Mouse (Mus musculus): ENCODE results near the gene Il1rl1. TPM values are rescaled to one million over a fixed set of nuclear protein-coding genes. Genes with fewer than 3 reads are reported as not detected.
A peak's percentile ranks its signal among the peaks of the same experiment; 100 is the strongest.

The Il1rl1 gene
- polyA plus RNA-seq (2015; fragmentation: Nextera tagmentation; extraction: Ambion mirVana): 1.3 and 1.8 TPM in 2 replicates

GRCm38 (mm10) chr1:40428910-40429675, at the start of gene Il1rl1:
Il1rl1 (plus strand) TSS chr1:40429570.
- ATAC-seq (ENCODE audit: insufficient read depth, low FRiP score, low read depth): peak; percentile 56; the same call in 1 of the 2 replicates
- H3K4me3 ChIP-seq (replicated peaks): no peak within 1 kb of the TSS
- no peaks in the 10 kb centered on the region for H3K36me3 ChIP-seq
- no peak within 1 kb of the TSS for H3K27ac ChIP-seq
- no peak within 1 kb of the TSS for H3K4me2 ChIP-seq
- no peak within 1 kb of the TSS for H3K9ac ChIP-seq
- H3K4me1 ChIP-seq: no peaks in the 10 kb centered on the region
- H3K27me3 ChIP-seq (replicated peaks): no peaks in the 10 kb centered on the region
- 70% methylated on average over 5 of the region's 5 CpGs for WGBS
- H3K9me3 ChIP-seq: no peaks in the 10 kb centered on the region

- H3K4me2 ChIP-seq: no peak overlapping the region
- H3K4me3 ChIP-seq (replicated peaks): no peak overlapping the region
- no peaks in the 10 kb centered on the region for H3K27me3 ChIP-seq (replicated peaks)
- H3K9me3 ChIP-seq: no peaks in the 10 kb centered on the region
- H3K4me1 ChIP-seq: no peaks in the 10 kb centered on the region
- WGBS: 47% methylated on average over 6 of the region's 6 CpGs
- H3K36me3 ChIP-seq: no peaks in the 10 kb centered on the region
- no peak overlapping the region for H3K9ac ChIP-seq
- no peak for ATAC-seq (ENCODE audit: insufficient read depth, low FRiP score, low read depth)
- no peak overlapping the region for H3K27ac ChIP-seq
Observed at GRCm38 (mm10) chr1:40380111-40380510, 49.3 kb upstream of the Il1rl1 start.

GRCm38 (mm10) chr1:40380990-40381389, 48.4 kb upstream of the Il1rl1 start:
- no peak overlapping the region for H3K9ac ChIP-seq
- no peak for ATAC-seq (ENCODE audit: insufficient read depth, low FRiP score, low read depth)
- no peaks in the 10 kb centered on the region for H3K4me1 ChIP-seq
- H3K27me3 ChIP-seq (replicated peaks): no peaks in the 10 kb centered on the region
- WGBS: 78% methylated on average over 11 of the region's 11 CpGs
- H3K9me3 ChIP-seq: no peaks in the 10 kb centered on the region
- H3K36me3 ChIP-seq: no peaks in the 10 kb centered on the region
- H3K4me3 ChIP-seq (replicated peaks): no peak overlapping the region
- H3K4me2 ChIP-seq: no peak overlapping the region
- no peak overlapping the region for H3K27ac ChIP-seq

GRCm38 (mm10) chr1:40382841-40383240, 46.5 kb upstream of the Il1rl1 start:
- H3K4me1 ChIP-seq: no peaks in the 10 kb centered on the region
- H3K36me3 ChIP-seq: no peaks in the 10 kb centered on the region
- H3K27me3 ChIP-seq (replicated peaks): no peaks in the 10 kb centered on the region
- no peak overlapping the region for H3K4me3 ChIP-seq (replicated peaks)
- ATAC-seq (ENCODE audit: insufficient read depth, low FRiP score, low read depth): no peak
- no peak overlapping the region for H3K27ac ChIP-seq
- WGBS: 69% methylated on average over 5 of the region's 5 CpGs
- no peaks in the 10 kb centered on the region for H3K9me3 ChIP-seq
- no peak overlapping the region for H3K9ac ChIP-seq
- no peak overlapping the region for H3K4me2 ChIP-seq

- H3K4me2 ChIP-seq: no peak overlapping the region
- H3K9me3 ChIP-seq: no peaks in the 10 kb centered on the region
- no peaks in the 10 kb centered on the region for H3K27me3 ChIP-seq (replicated peaks)
- ATAC-seq (ENCODE audit: insufficient read depth, low FRiP score, low read depth): no peak
- H3K36me3 ChIP-seq: no peaks in the 10 kb centered on the region
- H3K4me3 ChIP-seq (replicated peaks): no peak overlapping the region
- no peak overlapping the region for H3K27ac ChIP-seq
- H3K4me1 ChIP-seq: no peaks in the 10 kb centered on the region
- 89% methylated on average over 8 of the region's 8 CpGs for WGBS
- H3K9ac ChIP-seq: no peak overlapping the region
Observed at GRCm38 (mm10) chr1:40384931-40385545, 44.3 kb upstream of the Il1rl1 start.

GRCm38 (mm10) chr1:40391374-40391773, 38.0 kb upstream of the Il1rl1 start:
- Histone ChIP-seq H3K9ac (no peak overlapping the region), H3K4me3 (replicated peaks) (no peak overlapping the region), H3K36me3 (no peaks in the 10 kb centered on the region), H3K27ac (no peak overlapping the region), H3K27me3 (replicated peaks) (no peaks in the 10 kb centered on the region), H3K4me2 (no peak overlapping the region), H3K4me1 (no peaks in the 10 kb centered on the region), H3K9me3 (no peaks in the 10 kb centered on the region)
- 80% methylated on average over 3 of the region's 3 CpGs for WGBS
- no peak for ATAC-seq (ENCODE audit: insufficient read depth, low FRiP score, low read depth)

- H3K9ac ChIP-seq: no peak overlapping the region
- H3K27ac ChIP-seq: no peak overlapping the region
- H3K4me3 ChIP-seq (replicated peaks): no peak overlapping the region
- no peak for ATAC-seq (ENCODE audit: insufficient read depth, low FRiP score, low read depth)
- 72% methylated on average over 6 of the region's 6 CpGs for WGBS
- H3K36me3 ChIP-seq: no peaks in the 10 kb centered on the region
- no peaks in the 10 kb centered on the region for H3K9me3 ChIP-seq
- no peaks in the 10 kb centered on the region for H3K27me3 ChIP-seq (replicated peaks)
- no peaks in the 10 kb centered on the region for H3K4me1 ChIP-seq
- H3K4me2 ChIP-seq: no peak overlapping the region
Observed at GRCm38 (mm10) chr1:40392535-40392934, 36.8 kb upstream of the Il1rl1 start.

- Histone ChIP-seq H3K9me3 (no peaks in the 10 kb centered on the region), H3K4me1 (no peaks in the 10 kb centered on the region), H3K36me3 (no peaks in the 10 kb centered on the region), H3K4me3 (replicated peaks) (no peak overlapping the region), H3K27me3 (replicated peaks) (no peaks in the 10 kb centered on the region), H3K4me2 (no peak overlapping the region), H3K9ac (no peak overlapping the region), H3K27ac (no peak overlapping the region)
- WGBS: 85% methylated on average over 7 of the region's 7 CpGs
- no peak for ATAC-seq (ENCODE audit: insufficient read depth, low FRiP score, low read depth)
Observed at GRCm38 (mm10) chr1:40393214-40393613, 36.2 kb upstream of the Il1rl1 start.

- 89% methylated on average over 6 of the region's 6 CpGs for WGBS
- ATAC-seq (ENCODE audit: insufficient read depth, low FRiP score, low read depth): no peak
- no peak overlapping the region for H3K4me3 ChIP-seq (replicated peaks)
Observed at GRCm38 (mm10) chr1:40399639-40400038, 29.7 kb upstream of the Il1rl1 start.

GRCm38 (mm10) chr1:40404682-40405081, 24.7 kb upstream of the Il1rl1 start:
- H3K9ac ChIP-seq: no peak overlapping the region
- H3K27me3 ChIP-seq (replicated peaks): no peaks in the 10 kb centered on the region
- H3K9me3 ChIP-seq: no peaks in the 10 kb centered on the region
- no peaks in the 10 kb centered on the region for H3K4me1 ChIP-seq
- WGBS: 67% methylated on average over 7 of the region's 7 CpGs
- ATAC-seq (ENCODE audit: insufficient read depth, low FRiP score, low read depth): no peak
- no peak overlapping the region for H3K4me3 ChIP-seq (replicated peaks)
- no peaks in the 10 kb centered on the region for H3K36me3 ChIP-seq
- no peak overlapping the region for H3K4me2 ChIP-seq
- H3K27ac ChIP-seq: no peak overlapping the region

More at GRCm38 (mm10) chr1:40399639-40400038, 29.7 kb upstream of the Il1rl1 start:
- Histone ChIP-seq H3K27ac (no peak overlapping the region), H3K36me3 (no peaks in the 10 kb centered on the region), H3K4me1 (no peaks in the 10 kb centered on the region), H3K27me3 (replicated peaks) (no peaks in the 10 kb centered on the region), H3K4me2 (no peak overlapping the region), H3K9ac (no peak overlapping the region), H3K9me3 (no peaks in the 10 kb centered on the region)

GRCm38 (mm10) chr1:40409882-40410281, 19.5 kb upstream of the Il1rl1 start:
- H3K27me3 ChIP-seq (replicated peaks): no peaks in the 10 kb centered on the region
- ATAC-seq (ENCODE audit: insufficient read depth, low FRiP score, low read depth): no peak
- H3K4me3 ChIP-seq (replicated peaks): no peak overlapping the region
- no peak overlapping the region for H3K4me2 ChIP-seq
- no peaks in the 10 kb centered on the region for H3K9me3 ChIP-seq
- no peaks in the 10 kb centered on the region for H3K36me3 ChIP-seq
- no peaks in the 10 kb centered on the region for H3K4me1 ChIP-seq
- H3K27ac ChIP-seq: no peak overlapping the region
- no peak overlapping the region for H3K9ac ChIP-seq
- 53% methylated on average over 1 of the region's 1 CpGs for WGBS

- Histone ChIP-seq H3K9ac (no peak overlapping the region), H3K27ac (no peak overlapping the region), H3K4me3 (replicated peaks) (no peak overlapping the region), H3K4me1 (no peaks in the 10 kb centered on the region), H3K27me3 (replicated peaks) (no peaks in the 10 kb centered on the region), H3K9me3 (no peaks in the 10 kb centered on the region), H3K36me3 (no peaks in the 10 kb centered on the region), H3K4me2 (no peak overlapping the region)
- no peak for ATAC-seq (ENCODE audit: insufficient read depth, low FRiP score, low read depth)
- WGBS: 83% methylated on average over 1 of the region's 1 CpGs
Observed at GRCm38 (mm10) chr1:40413039-40413438, 16.3 kb upstream of the Il1rl1 start.
